Mouse (Mus musculus): Measurements from ENCODE around the gene Tmcc2.

Tmcc2 gene

DNA sequence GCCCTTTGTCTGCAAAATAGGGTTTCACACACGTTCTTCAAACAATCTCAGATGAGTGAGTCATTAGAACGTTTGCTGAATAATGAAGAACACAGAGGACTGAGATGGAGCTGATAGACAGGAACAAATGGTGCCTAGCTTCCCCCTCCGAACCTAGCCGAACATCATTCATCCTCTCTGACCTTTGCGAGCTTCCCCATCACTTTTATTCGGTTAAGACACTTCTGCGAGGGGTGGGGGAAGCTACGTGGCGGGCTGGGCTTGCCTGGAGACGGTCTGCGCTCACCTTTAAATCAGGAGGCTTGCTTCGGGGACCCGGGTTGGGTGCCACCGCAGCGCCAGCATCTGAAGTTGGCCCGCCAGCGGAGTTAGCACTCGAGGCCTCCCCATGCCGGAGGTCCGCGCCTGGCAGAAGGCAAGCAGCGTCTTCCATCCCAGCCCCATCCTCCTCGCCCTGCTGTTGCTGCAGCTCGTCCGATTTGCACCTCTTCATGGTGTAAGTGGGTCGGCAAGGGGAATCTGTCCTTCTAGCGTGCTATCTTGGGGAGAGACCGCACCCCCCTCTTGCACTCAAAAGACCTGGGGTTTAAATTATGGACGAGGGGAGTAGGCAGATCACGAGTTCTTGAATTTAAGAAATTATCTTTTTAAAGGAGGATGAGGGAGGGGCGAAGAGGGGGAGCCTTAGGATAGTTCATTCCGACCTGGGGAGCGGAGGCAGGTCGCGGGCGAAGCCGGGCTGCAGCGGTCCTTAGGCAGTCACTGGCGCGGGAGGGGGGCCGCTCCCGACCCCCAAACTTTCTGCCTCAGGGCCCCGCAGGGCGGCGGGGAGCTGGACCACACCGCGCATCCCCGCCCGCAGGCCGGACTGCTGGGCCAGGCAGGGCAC is at the start of gene Tmcc2:
Gene Tmcc2 (minus strand): TSS at position 591 of the 889 bp plus-strand sequence.
- in situ Hi-C loops (cut with MseI, MboI), result no loop called here

- in situ Hi-C loops (cut with MseI, MboI), result no loop called here
Observed at GRCm38 (mm10) chr1:132437389-132437788, 46.3 kb upstream of the Tmcc2 start.

GRCm38 (mm10) chr1:132436960-132437359 is 45.9 kb upstream of the Tmcc2 start:
- in situ Hi-C loops (cut with MseI, MboI), result no loop called here

DNA sequence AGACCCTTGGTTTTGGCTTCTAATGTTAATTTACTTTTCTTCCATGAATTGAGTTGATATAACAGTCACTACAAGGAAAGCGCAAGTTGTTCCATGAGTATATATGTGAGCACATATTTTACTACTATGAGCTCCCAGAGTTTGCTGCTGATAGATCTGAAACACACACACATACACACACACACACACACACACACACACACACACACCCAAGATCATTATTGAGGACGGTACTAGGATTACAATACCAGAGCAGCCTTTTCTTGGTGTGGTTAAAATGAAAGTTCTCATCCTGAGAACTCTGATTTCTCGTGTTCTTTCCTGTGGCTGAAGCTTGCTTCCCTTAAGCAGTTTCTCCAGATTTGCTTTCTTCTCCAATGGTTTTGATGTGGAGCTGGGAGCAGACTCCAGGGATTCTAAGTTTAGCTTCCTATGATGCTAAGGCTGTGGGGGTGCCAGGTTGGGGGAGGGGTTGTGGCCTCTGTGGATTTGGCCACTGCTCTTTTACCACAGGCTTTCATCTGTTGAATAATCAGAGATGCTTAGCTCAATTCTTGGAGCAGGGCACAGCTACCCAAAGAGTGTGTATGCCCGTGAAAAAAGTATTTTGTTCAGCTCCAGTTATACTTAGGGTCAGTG is 45.4 kb upstream of the Tmcc2 start:
- in situ Hi-C loops (cut with MseI, MboI), result no loop called here

DNA sequence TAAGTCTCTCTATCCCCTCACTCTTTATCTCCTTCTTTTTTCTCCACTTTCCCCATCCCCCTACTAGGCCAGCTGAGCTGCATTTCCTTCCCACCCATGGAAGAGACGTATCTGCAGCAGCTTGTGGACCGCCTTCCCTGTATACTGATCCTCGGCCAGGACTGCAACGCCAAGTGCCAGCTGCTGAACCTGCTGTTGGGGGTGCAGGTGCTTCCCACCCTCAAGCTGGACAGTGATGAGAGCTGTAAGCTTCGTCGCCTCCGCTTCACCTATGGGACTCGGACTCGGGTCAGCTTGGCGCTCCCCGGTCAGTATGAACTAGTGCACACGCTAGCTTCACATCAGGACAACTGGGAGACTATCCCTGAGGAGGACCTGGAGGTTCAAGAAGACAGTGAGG is 43.0 kb upstream of the Tmcc2 start:
- in situ Hi-C loops (cut with MseI, MboI), result no loop called here

GRCm38 (mm10) chr1:132433349-132433748 is 42.3 kb upstream of the Tmcc2 start:
- in situ Hi-C loops (cut with MseI, MboI), result no loop called here

GRCm38 (mm10) chr1:132431716-132432115 is 40.6 kb upstream of the Tmcc2 start:
- in situ Hi-C loops (cut with MseI, MboI), result no loop called here

GRCm38 (mm10) chr1:132430818-132431217 is 39.7 kb upstream of the Tmcc2 start:
- in situ Hi-C loops (cut with MseI, MboI), result no loop called here

DNA sequence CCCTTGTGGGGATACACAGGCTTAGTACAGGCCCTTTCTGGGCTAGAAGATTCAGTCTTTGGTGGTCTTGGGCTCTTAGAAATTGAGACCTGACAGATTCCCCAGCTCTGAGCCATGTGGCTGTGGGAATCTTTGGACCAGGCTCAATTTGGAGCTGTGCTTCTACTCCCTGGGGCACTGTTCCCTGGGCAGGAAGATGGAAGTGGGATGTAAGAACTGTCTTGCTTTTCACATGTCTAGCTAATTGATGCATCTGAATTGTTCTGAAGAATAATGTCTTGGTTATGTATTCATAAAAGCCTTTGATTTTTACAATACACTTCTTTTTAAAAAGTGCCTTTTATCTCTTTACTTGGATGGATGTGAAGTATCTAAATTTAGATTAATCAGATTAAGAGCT is 34.5 kb upstream of the Tmcc2 start:
- in situ Hi-C loops (cut with MseI, MboI), result no loop called here

DNA sequence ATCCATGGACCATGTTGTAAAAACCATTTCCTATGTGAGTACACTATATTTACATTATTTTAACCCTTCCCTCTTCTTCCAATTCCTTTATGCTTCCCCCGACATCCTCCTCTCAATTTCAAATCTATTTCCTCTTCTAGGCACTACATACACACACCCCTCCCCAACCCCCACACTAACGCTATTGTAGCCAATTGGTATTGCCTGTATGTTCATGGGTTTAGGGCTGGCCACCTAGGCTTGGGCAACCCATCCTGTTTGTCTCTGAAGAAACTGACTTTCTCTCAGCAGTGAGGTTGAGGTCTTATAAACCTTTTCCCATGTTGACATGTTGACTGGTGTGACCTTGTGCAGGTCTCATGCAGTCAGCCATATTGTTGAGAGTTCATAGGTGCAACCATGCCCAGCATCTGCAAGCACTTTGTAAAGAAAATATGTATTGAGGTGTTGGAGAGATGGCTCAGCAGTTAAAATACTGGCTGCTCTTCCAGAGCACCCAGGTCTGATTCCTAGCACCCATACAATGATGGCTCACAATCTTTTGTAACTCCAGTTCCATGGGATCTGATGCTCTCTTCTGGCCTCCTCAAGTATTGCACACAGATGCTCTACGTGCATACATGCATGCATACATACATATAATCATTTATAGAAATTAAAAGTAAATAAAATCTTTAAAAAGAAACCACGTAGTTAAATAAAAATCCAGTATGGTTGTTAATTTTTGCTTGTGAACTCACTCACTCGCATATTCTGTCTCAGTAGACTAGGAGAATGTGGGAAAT is 32.0 kb upstream of the Tmcc2 start:
- in situ Hi-C loops (cut with MseI, MboI), result no loop called here

GRCm38 (mm10) chr1:132420662-132421061 is 29.6 kb upstream of the Tmcc2 start:
- in situ Hi-C loops (cut with MseI, MboI), result no loop called here

DNA sequence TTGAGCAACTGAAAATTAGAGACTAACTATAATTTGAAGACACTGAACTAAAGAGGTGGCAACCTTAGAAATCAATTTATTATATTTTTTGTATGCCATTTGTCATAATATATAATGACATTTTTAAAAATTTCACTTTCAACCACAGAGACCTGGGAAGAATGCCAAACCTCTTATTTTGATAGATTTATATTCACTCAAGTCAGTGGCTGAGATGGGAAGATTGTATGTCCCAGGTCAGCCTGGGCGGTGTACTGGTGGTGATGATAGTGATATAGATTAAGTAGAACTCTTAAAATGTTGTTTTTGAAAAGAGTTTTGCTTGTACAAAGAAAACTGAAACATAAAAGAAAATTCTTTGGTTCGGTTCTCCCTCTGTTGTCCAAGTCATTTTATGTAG is 29.1 kb upstream of the Tmcc2 start:
- in situ Hi-C loops (cut with MseI, MboI), result no loop called here

GRCm38 (mm10) chr1:132417319-132418251 is 26.5 kb upstream of the Tmcc2 start, which contains the start of gene Dstyk:
Dstyk (plus strand) TSS chr1:132417555.
- in situ Hi-C loops (cut with MseI, MboI), result no loop called here

- in situ Hi-C loops (cut with MseI, MboI), result no loop called here
Observed at GRCm38 (mm10) chr1:132416943-132417290, 25.8 kb upstream of the Tmcc2 start.

DNA sequence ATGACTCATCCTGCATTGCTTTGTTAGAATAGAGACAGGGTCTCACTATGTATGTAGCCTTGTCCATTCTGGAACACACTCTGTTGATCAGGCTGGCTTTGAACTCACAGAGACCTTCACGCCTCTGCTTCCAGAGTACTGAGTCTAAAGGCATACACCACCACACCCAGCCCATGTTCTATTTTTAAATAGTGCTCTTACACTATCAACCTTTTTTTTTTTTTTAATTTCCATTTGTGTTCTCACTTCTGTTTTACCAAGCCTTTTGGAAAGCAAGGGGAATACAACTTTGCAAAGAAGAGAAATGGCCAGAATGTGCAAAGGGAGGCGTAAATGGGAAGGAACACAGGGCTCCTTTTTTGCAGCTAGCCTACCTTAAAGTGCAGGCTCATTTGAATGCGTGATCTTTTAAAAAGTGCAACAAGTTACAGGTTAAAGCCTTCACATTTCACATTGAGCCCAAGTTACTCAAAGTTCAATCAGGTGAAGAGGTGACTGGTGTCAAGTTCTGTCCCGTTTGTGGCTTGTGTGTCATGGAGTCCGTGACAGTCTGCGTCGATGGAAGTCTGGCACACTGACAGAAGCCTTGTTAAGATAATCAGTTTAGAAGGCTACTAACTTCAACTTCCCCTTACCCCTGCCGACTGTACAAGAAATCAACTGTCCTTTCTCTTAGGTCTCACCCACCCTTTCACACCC is 25.3 kb upstream of the Tmcc2 start:
- in situ Hi-C loops (cut with MseI, MboI), result no loop called here

- in situ Hi-C loops (cut with MseI, MboI), result no loop called here
Observed at GRCm38 (mm10) chr1:132410657-132411056, 19.6 kb upstream of the Tmcc2 start.

DNA sequence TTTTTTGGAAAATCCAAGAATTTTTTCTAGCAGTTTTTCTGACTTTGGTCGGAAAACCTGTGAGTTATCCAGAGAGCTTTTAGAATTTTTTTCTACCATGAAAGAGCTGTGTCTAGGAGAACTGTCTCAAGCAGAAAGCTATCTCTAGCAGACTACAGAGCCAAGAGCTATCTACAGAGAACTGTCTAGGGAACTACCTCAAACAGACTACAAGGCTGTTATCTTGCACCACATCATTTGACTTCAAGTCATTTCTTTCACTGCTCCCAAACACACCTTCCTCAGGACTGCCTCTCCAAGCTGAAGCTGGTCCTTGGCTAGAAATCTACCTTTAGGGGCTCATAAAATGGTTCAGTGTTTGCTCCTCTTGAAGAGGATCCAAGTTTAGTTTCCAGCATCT is 10.8 kb upstream of the Tmcc2 start:
- in situ Hi-C loops (cut with MseI, MboI), result no loop called here

DNA sequence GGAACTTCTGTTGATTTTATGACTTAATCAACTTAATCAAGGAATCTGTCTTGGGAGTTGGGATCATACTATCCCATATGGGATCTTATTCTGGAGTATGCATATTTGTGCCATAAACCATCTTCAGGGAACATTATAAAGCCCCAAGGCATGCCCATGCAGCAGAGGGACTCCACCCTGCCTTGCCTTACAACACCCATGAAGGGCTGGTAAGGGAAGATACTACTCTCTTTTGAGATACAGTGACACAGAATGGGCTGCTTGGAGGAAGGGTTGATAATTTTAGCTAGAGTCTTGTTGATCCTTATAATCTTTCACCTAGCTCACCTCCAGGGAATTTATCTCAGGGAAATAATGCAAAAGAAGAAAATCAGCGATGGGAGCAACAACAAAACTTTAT is 9.5 kb upstream of the Tmcc2 start:
- in situ Hi-C loops (cut with MseI, MboI), result no loop called here

- in situ Hi-C loops (cut with MseI, MboI), result no loop called here
Observed at GRCm38 (mm10) chr1:132396705-132397104, 5.6 kb upstream of the Tmcc2 start.

DNA sequence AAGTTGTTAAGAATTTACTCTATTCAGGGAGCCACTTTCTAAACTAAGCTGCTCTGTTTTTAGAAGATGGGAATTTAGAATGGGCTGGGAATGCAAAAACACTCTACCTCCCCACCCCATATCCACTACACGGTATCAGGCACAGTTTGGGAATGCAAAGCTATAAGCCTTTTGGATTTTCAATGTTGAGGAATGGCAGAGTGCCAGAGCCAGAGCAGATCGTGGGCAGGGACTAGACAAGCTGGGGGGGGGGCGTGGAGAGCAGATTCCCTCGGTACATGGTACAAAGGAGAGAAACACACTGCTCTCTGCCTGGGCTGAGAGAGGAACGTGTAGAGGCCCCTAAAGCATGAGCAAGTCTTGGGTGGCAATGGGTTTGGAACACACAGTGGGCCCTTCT is 1.8 kb upstream of the Tmcc2 start:
- in situ Hi-C loops (cut with MseI, MboI), result no loop called here

GRCm38 (mm10) chr1:132391580-132392022 is 520 bp upstream of the Tmcc2 start:
- in situ Hi-C loops (cut with MseI, MboI), result no loop called here

Data from mouse trophoblast stem cell (cell line).